Mouse (Mus musculus) megakaryocyte, embryonic 14.5 days (primary cell): ENCODE measurements around the gene Plce1. TPM values are rescaled to one million over a fixed set of nuclear protein-coding genes. Genes with fewer than 3 reads are reported as not detected.

ENCODE experiments used
- H3K27me3 ChIP-seq: replicated peaks from 2 replicates; pipeline ENCODE3; 2012; ENCODE audit warnings: inconsistent platforms
- H3K36me3 ChIP-seq: replicated peaks from 2 replicates; pipeline ENCODE3; 2012; ENCODE audit warnings: low read length, inconsistent platforms, mixed read lengths
- H3K4me1 ChIP-seq: 2 replicates; pipeline ENCODE4 v1.6.1; 2012; ENCODE audit warnings: inconsistent platforms
- H3K4me3 ChIP-seq: replicated peaks from 2 replicates; pipeline ENCODE3; 2012; ENCODE audit warnings: moderate library complexity, mild to moderate bottlenecking, inconsistent platforms
- H3K9me3 ChIP-seq: 2 replicates; pipeline ENCODE4 v1.6.1; 2012; ENCODE audit warnings: inconsistent platforms
- FLI1 ChIP-seq: IDR thresholded peaks from 2 replicates; pipeline ENCODE4 v1.6.1; 2012; ENCODE audit warnings: low read length, inconsistent platforms, mixed read lengths
- GATA1 ChIP-seq: IDR thresholded peaks from 3 replicates; pipeline ENCODE4 v1.6.1; 2012; ENCODE audit warnings: mixed read lengths, low read length, inconsistent platforms, borderline replicate concordance
- polyA plus RNA-seq: library from polyadenylated mRNA; stranded (reverse); fragments of >175 nt; gene quantifications from 2 replicates; pipeline ENCODE4 v1.2.3, GENCODE M21; 2012; ENCODE audit warnings: low replicate concordance; ENCODE audit not compliant: insufficient read depth

The Plce1 gene
- polyA plus RNA-seq, 1 experiment = 0.01 TPM

DNA sequence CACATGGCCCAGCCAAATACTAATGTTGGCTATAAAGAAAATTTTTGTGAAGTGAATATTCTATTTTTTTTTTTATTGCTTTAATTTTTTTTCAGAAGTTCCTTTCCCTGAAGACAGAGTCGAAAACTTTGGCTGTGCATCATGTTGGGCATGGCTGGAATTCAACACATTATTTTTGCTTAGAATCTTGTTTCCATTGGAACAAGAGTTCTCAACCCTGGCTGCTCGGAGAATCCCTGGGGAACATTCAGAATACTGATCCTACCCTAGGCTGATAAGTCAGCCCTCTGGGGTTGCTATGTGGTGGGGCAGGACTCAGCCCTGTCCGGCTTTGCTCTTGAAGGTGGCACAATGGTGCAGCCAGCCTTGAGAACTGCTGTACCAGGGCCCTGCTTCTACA lies 118.1 kb downstream of the Plce1 start:
- no peaks in the 10 kb centered on the region for H3K36me3 ChIP-seq
- TF ChIP-seq GATA1 (no peak), FLI1 (no peak)
- H3K27me3 ChIP-seq = no peaks in the 10 kb centered on the region
- H3K4me3 ChIP-seq = no peak overlapping the region
- peaks cover 10% of the 10 kb centered on the region; the same call in 1 of the 2 replicates for H3K9me3 ChIP-seq
- no peaks in the 10 kb centered on the region for H3K4me1 ChIP-seq

- Histone ChIP-seq H3K4me1 (no peaks in the 10 kb centered on the region), H3K4me3 (no peak overlapping the region), H3K9me3 (peaks cover 10% of the 10 kb centered on the region; the same call in 1 of the 2 replicates), H3K36me3 (no peaks in the 10 kb centered on the region), H3K27me3 (no peaks in the 10 kb centered on the region)
- TF ChIP-seq GATA1 = no peak
- no peak for TF ChIP-seq FLI1
These were observed 120.2 kb downstream of the Plce1 start for GRCm38 (mm10) chr19:38601127-38601526.

- H3K9me3 ChIP-seq = peaks cover 10% of the 10 kb centered on the region; the same call in 1 of the 2 replicates
- no peaks in the 10 kb centered on the region for H3K27me3 ChIP-seq
- no peaks in the 10 kb centered on the region for H3K36me3 ChIP-seq
- TF ChIP-seq FLI1 = no peak
- TF ChIP-seq GATA1 = no peak
- peak overlapping the region; percentile 53 for H3K4me3 ChIP-seq
- no peaks in the 10 kb centered on the region for H3K4me1 ChIP-seq
These were observed 121.9 kb downstream of the Plce1 start for GRCm38 (mm10) chr19:38602811-38603210.

- Histone ChIP-seq H3K9me3 (0 out of 2 replicates have a peak, but pooled peaks cover 5% of the 10 kb centered on the region), H3K27me3 (no peaks in the 10 kb centered on the region), H3K4me1 (no peaks in the 10 kb centered on the region), H3K4me3 (no peak overlapping the region), H3K36me3 (no peaks in the 10 kb centered on the region)
- TF ChIP-seq GATA1 (no peak), FLI1 (no peak)
These were observed 126.3 kb downstream of the Plce1 start for GRCm38 (mm10) chr19:38607236-38607635.

GRCm38 (mm10) chr19:38608951-38609654 lies 128.2 kb downstream of the Plce1 start:
- TF ChIP-seq FLI1 (no peak), GATA1 (no peak)
- H3K9me3 ChIP-seq = 0 out of 2 replicates have a peak, but pooled peaks cover 5% of the 10 kb centered on the region
- no peaks in the 10 kb centered on the region for H3K36me3 ChIP-seq
- H3K4me3 ChIP-seq = no peak overlapping the region
- H3K4me1 ChIP-seq = no peaks in the 10 kb centered on the region
- no peaks in the 10 kb centered on the region for H3K27me3 ChIP-seq

DNA sequence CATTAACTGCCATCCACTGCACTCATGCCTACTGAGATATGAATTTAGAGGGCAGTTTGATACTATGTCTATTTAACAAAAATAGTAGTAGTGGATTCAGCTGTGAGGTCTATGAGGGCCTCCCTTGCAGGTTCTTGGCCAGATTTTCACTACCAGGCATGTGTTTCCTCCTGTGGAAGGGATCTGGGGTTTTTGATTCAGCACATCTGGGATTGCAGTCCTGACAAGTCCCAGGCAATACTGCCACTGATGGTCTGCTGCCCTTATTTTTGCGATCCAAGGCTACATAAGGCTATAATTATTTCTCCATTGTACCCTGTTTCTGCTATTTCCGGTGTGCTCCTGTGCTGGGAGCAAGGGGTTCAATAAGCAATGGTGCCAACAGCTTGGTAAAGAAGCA lies 129.4 kb downstream of the Plce1 start:
- TF ChIP-seq FLI1 (no peak), GATA1 (no peak)

GRCm38 (mm10) chr19:38610809-38611208 lies 129.9 kb downstream of the Plce1 start:
- H3K4me1 ChIP-seq = no peaks in the 10 kb centered on the region
- TF ChIP-seq FLI1 (no peak), GATA1 (no peak)
- H3K9me3 ChIP-seq = 0 out of 2 replicates have a peak, but pooled peaks cover 5% of the 10 kb centered on the region
- no peaks in the 10 kb centered on the region for H3K36me3 ChIP-seq
- no peaks in the 10 kb centered on the region for H3K27me3 ChIP-seq
- H3K4me3 ChIP-seq = no peak overlapping the region

More for the DNA sequence above, 129.4 kb downstream of the Plce1 start:
- H3K36me3 ChIP-seq = no peaks in the 10 kb centered on the region
- no peak overlapping the region for H3K4me3 ChIP-seq
- 0 out of 2 replicates have a peak, but pooled peaks cover 5% of the 10 kb centered on the region for H3K9me3 ChIP-seq
- H3K27me3 ChIP-seq = no peaks in the 10 kb centered on the region
- no peaks in the 10 kb centered on the region for H3K4me1 ChIP-seq

DNA sequence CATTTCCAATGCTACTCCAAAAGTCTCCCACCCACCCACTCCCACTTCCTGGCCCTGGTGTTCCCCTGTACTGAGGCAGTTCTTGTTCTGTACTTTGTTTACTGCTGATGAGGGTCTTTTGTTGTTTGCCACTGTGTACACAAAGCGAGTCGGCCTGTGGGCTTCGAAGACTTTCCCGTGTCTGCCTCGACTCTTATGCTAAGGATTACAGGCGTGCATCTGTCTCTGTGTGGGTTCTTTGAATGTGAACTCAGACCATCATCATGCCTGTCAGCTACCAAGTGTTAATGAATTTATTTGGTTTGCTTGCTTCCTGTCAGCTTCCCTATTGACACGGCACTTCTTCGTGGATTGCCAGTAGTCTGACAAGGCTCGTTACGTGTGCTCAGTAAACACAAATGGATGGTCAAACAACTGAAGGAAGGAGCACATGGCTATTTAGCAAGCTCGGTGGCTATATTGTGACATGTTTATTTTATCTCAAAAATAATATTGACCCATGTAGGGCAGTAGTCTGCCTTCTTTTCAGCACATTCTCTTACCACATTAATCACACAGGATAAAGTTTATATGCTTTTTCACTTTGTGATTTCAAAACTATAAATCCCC lies 133.3 kb downstream of the Plce1 start:
- Histone ChIP-seq H3K36me3 (no peaks in the 10 kb centered on the region), H3K9me3 (0 out of 2 replicates have a peak, but pooled peaks cover 3% of the 10 kb centered on the region), H3K27me3 (no peaks in the 10 kb centered on the region), H3K4me1 (no peaks in the 10 kb centered on the region), H3K4me3 (no peak overlapping the region)
- no peak for TF ChIP-seq GATA1
- no peak for TF ChIP-seq FLI1

GRCm38 (mm10) chr19:38615356-38615755 lies 134.4 kb downstream of the Plce1 start:
- H3K36me3 ChIP-seq = no peaks in the 10 kb centered on the region
- no peaks in the 10 kb centered on the region for H3K27me3 ChIP-seq
- H3K9me3 ChIP-seq = 0 out of 2 replicates have a peak, but pooled peaks cover 2% of the 10 kb centered on the region
- no peaks in the 10 kb centered on the region for H3K4me1 ChIP-seq
- TF ChIP-seq GATA1 (no peak), FLI1 (no peak)
- H3K4me3 ChIP-seq = no peak overlapping the region

- Histone ChIP-seq H3K4me3 (no peak overlapping the region), H3K9me3 (no peaks in the 10 kb centered on the region; the same call in 1 of the 2 replicates), H3K4me1 (no peaks in the 10 kb centered on the region), H3K36me3 (no peaks in the 10 kb centered on the region), H3K27me3 (no peaks in the 10 kb centered on the region)
- TF ChIP-seq FLI1 (no peak), GATA1 (no peak)
These were observed 139.2 kb downstream of the Plce1 start for GRCm38 (mm10) chr19:38620134-38620533.
